Mouse (Mus musculus) erythroblast, embryonic 14.5 days (primary cell): Measurements from ENCODE around the gene Col23a1.

Experiments used
- GATA1 ChIP-seq: IDR thresholded peaks from 2 replicates; pipeline ENCODE4 v1.6.1; 2012; ENCODE audit warnings: low read length, inconsistent platforms, mixed read lengths
- TAL1 ChIP-seq: IDR thresholded peaks from 3 replicates; pipeline ENCODE4 v1.6.1; 2012; ENCODE audit warnings: low read length, inconsistent platforms, mixed read lengths

- TF ChIP-seq GATA1 = no peak
- no peak for TF ChIP-seq TAL1
Observed at GRCm38 (mm10) chr11:51508053-51508452, 218.3 kb downstream of the Col23a1 start.
